Mouse (Mus musculus) limb, embryonic 10.5 days (tissue): ENCODE data around the gene Cryzl2. TPM values are rescaled to one million over a fixed set of nuclear protein-coding genes. Genes with fewer than 3 reads are reported as not detected.

ENCODE experiments used
- DNase-seq: peaks from one replicate; pipeline ENCODE4 v3.0.0-alpha.2; 2017; ENCODE audit warnings: low spot score
- H3K27ac ChIP-seq: fragments of 300-500 bp; sonication (generic); 2 replicates; pipeline ENCODE4 v1.5.1; 2016; ENCODE audit warnings: mild to moderate bottlenecking
- H3K27me3 ChIP-seq: fragments of 300-500 bp; sonication (generic); 2 replicates; pipeline ENCODE4 v1.6.1; 2016; ENCODE audit warnings: low read depth, mild to moderate bottlenecking; ENCODE audit not compliant: poor library complexity, severe bottlenecking
- H3K36me3 ChIP-seq: fragments of 300-500 bp; sonication (generic); 2 replicates; pipeline ENCODE4 v1.6.1; 2016; ENCODE audit warnings: mild to moderate bottlenecking, moderate library complexity
- H3K4me1 ChIP-seq: fragments of 300-500 bp; sonication (generic); 2 replicates; pipeline ENCODE4 v1.6.1; 2016
- H3K4me3 ChIP-seq: fragments of 300-500 bp; sonication (generic); 2 replicates; pipeline ENCODE4 v1.5.1; 2016; ENCODE audit warnings: mild to moderate bottlenecking, moderate library complexity
- H3K9me3 ChIP-seq: fragments of 300-500 bp; sonication (generic); replicated peaks from 2 replicates; pipeline ENCODE4 v1.6.1; 2016; ENCODE audit warnings: mild to moderate bottlenecking
- WGBS: fragments of 180-500 bp; shearing (Covaris S2); methylation state at CpG from one replicate; pipeline ENCODE4 v1.1.7; 2016; 5-methylcytosine and 5-hydroxymethylcytosine counted together
- polyA plus RNA-seq: library from polyadenylated mRNA; unstranded; fragments of >200 nt; fragmentation: Nextera tagmentation; extraction: Ambion mirVana; gene quantifications from 2 replicates; pipeline ENCODE4 v1.2.1, GENCODE M21; 2016

Cryzl2 gene
- polyA plus RNA-seq, 1 experiment from 2014 or later = 7.6 TPM

DNA sequence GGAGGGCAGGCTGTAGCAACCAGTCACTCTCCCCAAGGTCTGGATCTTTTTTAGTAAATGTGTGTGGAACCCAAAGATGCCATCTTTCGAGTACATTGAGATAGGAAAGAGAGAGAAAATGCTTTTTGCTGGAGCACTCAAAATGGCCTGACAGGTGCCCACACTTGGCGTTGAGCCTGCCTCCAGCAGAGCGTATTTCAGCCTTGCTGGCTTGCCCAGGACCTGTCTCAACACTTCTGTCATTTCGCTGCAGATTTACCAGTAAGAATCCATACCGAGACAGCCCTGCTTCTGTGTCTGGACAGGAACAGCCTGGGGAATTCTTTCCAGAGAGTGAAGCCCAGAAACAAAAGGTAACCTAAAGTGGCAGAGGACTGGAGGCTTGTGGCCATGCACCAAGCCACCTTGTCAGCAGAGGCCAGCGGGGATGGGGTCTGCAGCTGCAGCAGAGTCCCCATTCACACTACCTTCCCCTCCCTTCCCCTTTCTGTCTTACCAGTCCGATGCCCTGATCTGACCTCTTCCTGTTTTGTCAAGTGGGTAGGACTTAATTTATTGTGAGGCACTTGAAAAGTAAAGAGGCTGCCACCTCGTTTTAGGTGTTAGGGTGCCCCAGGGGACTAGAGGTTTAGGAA is 74.6 kb downstream of the Cryzl2 start:
- DNase-seq = no peak
- Histone ChIP-seq H3K27me3 (no peaks in the 10 kb centered on the region), H3K4me3 (no peak overlapping the region), H3K27ac (no peak overlapping the region), H3K9me3 (no peaks in the 10 kb centered on the region), H3K4me1 (peaks cover 15% of the 10 kb centered on the region), H3K36me3 (no peaks in the 10 kb centered on the region)
- WGBS = 51% methylated on average over 8 of the region's 8 CpGs

DNA sequence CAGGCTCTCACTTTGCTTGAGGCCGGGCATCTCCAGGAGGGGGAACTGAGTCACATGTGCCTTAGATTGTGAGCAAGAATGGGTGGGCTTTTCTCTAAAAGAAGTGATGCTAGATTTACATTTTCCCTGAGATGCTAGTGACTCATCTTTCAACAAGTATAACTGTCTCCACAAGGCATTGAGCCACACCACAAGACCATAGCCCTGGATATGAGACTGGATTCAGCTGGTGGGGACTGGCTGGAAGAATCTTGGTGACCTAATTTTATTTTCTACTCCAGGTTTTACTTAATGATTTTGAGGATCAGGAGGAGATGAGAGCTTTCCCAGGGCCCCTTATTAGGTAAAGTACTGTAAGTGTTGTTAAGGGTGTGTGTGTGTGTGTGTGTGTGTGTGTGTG is 77.2 kb downstream of the Cryzl2 start:
- Histone ChIP-seq H3K36me3 (no peaks in the 10 kb centered on the region), H3K9me3 (no peaks in the 10 kb centered on the region), H3K27ac (no peak overlapping the region; the same call in 1 of the 2 replicates), H3K4me1 (peaks cover 15% of the 10 kb centered on the region), H3K27me3 (no peaks in the 10 kb centered on the region), H3K4me3 (no peak overlapping the region)
- no peak for DNase-seq
- WGBS = 89% methylated on average over 1 of the region's 1 CpGs

DNA sequence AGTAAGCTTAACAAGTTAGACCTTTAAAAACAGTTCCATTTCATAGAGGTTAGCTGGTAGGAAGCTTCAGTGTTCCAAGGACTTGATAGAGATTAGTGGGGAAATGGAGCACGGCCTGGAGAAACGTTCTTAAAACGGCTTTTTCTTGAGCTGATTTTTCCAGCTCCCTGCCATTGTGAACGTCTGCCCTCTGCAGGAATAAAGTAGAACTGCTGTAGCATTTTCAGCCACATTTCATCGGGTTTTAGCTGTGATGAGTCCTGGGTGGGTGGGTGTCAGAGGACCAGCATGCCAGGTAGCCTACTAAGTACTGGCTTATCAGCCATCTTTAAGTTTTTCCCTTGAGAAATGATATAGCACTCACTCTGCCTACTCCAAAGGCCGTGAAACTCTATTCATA is 78.1 kb downstream of the Cryzl2 start:
- Histone ChIP-seq H3K9me3 (no peaks in the 10 kb centered on the region), H3K27me3 (no peaks in the 10 kb centered on the region), H3K4me3 (no peak overlapping the region), H3K36me3 (no peaks in the 10 kb centered on the region), H3K4me1 (peaks cover 15% of the 10 kb centered on the region), H3K27ac (no peak overlapping the region)
- WGBS = 15% methylated on average over 6 of the region's 6 CpGs
- peak; percentile 56 for DNase-seq

DNA sequence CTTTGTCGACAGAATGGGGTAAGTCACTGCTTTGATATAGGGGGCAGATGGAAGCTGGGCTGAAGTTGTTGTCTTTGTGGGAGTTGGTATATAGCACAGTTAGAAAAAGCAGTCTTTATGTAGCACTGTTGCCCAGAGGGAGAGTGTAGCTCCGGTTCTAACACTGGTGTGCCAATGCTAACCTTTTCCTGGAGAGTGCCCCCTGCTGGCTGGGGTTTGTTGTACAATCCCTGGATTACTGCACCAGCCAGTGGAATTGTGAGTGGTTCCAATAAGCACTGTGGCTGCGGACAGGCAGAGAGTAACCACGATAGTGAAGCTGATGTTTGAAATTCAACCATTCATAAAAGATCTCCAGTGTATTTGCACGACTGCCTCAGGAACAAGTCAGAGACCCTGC is 79.3 kb downstream of the Cryzl2 start:
- no peak for DNase-seq
- 85% methylated on average over 5 of the region's 5 CpGs for WGBS
- Histone ChIP-seq H3K9me3 (no peaks in the 10 kb centered on the region), H3K27ac (no peak overlapping the region), H3K36me3 (no peaks in the 10 kb centered on the region), H3K4me3 (no peak overlapping the region), H3K27me3 (no peaks in the 10 kb centered on the region), H3K4me1 (peaks cover 14% of the 10 kb centered on the region)

Other genes with a start within 250 kb of the Cryzl2 start
- gene Rasal2, start 46.0 kb upstream of the Cryzl2 start, polyA plus RNA-seq = 5.8 and 6.2 TPM in 2 replicates
- gene Sec16b, start 48.2 kb downstream of the Cryzl2 start, polyA plus RNA-seq = 0.64 and 0.79 TPM in 2 replicates